7 mouse cellular contexts compared by ENCODE assay signal in the genomic region with DNA sequence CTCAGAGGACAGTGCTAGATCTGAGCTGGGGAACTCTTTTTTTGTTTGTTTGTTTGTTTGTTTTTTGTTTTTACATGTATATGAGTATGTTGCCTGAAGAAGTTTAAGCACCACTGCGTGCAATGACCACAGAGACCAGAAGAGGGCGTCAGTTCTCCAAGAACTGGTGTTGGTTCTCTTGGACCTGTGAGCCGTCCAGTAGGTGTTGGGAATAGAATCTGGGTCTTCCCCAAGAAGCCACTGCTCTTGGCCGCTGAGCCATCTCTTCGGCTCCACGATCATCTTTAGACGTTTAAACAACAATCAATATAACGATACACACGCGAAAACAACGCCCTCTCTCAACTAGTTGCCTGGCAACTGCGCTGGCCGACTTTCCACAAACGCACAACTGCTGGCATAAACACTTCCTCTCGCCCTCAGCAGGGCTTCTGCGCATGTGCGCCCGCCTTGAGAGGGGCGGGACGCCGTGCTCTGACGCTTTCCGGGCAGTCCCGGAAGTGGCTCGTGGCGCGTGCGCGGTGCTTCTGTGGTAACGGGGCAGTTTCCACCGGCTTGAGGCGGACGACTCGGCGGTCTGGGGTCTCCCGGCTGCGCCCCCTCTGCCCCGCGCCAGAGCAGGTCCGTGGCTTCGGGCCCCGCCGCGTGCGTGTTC. TPM values are rescaled to one million over a fixed set of nuclear protein-coding genes. Genes with fewer than 3 reads are reported as not detected.
A peak's percentile ranks its signal among the peaks of the same experiment; 100 is the strongest.
DNase-seq lines count a peak whose midpoint lies in the region; ATAC-seq and TF ChIP-seq lines count a peak whose summit lies in the region.

A gene (plus strand): TSS at position 488 of the 655 bp plus-strand sequence.

- peak; percentile 88 for TF ChIP-seq CTCF in intestine, postnatal 0 days (IDR thresholded peaks at IDR 0.05; ENCODE audit: low read depth)
- peak; percentile 96; the same call in 1 of the 2 replicates for TF ChIP-seq CTCF in small intestine, adult 2 months (IDR thresholded peaks at IDR 0.05; ENCODE audit: extremely low read depth, insufficient read length, insufficient replicate concordance, low read depth, low read length)

- no peaks in the 10 kb centered on the region for H3K9me3 ChIP-seq in intestine, postnatal 0 days (ENCODE audit: control insufficient read depth)
- no peaks in the 10 kb centered on the region for H3K9me3 ChIP-seq in midbrain, embryonic 12.5 days

- peak within 1 kb of the TSS; percentile 95 for H3K9ac ChIP-seq in intestine, postnatal 0 days (ENCODE audit: low read depth, low read length)
- peak within 1 kb of the TSS; percentile 98 for H3K9ac ChIP-seq in midbrain, embryonic 12.5 days (replicated peaks)

- DNase-seq in adrenal gland, adult 8-10 months, result peak; percentile 98
- peak; percentile 99 for DNase-seq in embryo, embryonic 9.5 days (ENCODE audit: extremely low spot score)
- DNase-seq in gonadal fat pad, adult 2 months (ENCODE audit: low read depth), result peak; percentile 54
- DNase-seq in left cerebral cortex, postnatal 4 days, result peak; percentile 99

- intact Hi-C loops in left cerebral cortex, postnatal 4 days (cut with DNase I), result loop anchor here (2.0 to 5.0 kb wide), 3 partner anchors 47 to 522 kb away; no protein-coding TSS in a partner anchor

- under 1% methylated on average over 43 of the region's 45 CpGs for WGBS in intestine, postnatal 0 days
- WGBS in midbrain, embryonic 12.5 days, result under 1% methylated on average over 45 of the region's 45 CpGs
- 0% methylated on average over 45 of the region's 45 CpGs for WGBS in small intestine, adult 2 months

- H3K27me3 ChIP-seq in intestine, postnatal 0 days (replicated peaks; ENCODE audit: control insufficient read depth, insufficient read depth, low read length), result no peaks in the 10 kb centered on the region
- H3K27me3 ChIP-seq in midbrain, embryonic 12.5 days, result peaks cover 17% of the 10 kb centered on the region
- H3K27me3 ChIP-seq in small intestine, adult 2 months (ENCODE audit: control insufficient read depth, insufficient read depth, low read length), result no peaks in the 10 kb centered on the region

- H3K4me1 ChIP-seq in intestine, postnatal 0 days (replicated peaks; ENCODE audit: control insufficient read depth, insufficient read depth, low read length), result no peaks in the 10 kb centered on the region; the same call in 1 of the 2 replicates
- H3K4me1 ChIP-seq in midbrain, embryonic 12.5 days, result peaks cover 16% of the 10 kb centered on the region
- H3K4me1 ChIP-seq in small intestine, adult 2 months (ENCODE audit: control insufficient read depth, insufficient read depth, insufficient read length, low read length), result peaks cover 5% of the 10 kb centered on the region; the same call in 1 of the 2 replicates

- H3K27ac ChIP-seq in intestine, postnatal 0 days (ENCODE audit: low read depth, low read length), result peak within 1 kb of the TSS; percentile 95
- peak within 1 kb of the TSS; percentile 90 for H3K27ac ChIP-seq in midbrain, embryonic 12.5 days (replicated peaks)
- H3K27ac ChIP-seq in small intestine, adult 2 months (ENCODE audit: insufficient read depth, low read depth, low read length), result peak within 1 kb of the TSS; percentile 24; the same call in 1 of the 2 replicates

- ATAC-seq in intestine, postnatal 0 days, result peak; percentile 96
- peak; percentile 96 for ATAC-seq in midbrain, embryonic 12.5 days (ENCODE audit: low FRiP score, low read depth)

- no peak for TF ChIP-seq POLR2A in small intestine, adult 2 months (IDR thresholded peaks at IDR 0.05; ENCODE audit: low read depth, low read length)

- peaks cover 18% of the 10 kb centered on the region for H3K36me3 ChIP-seq in intestine, postnatal 0 days (ENCODE audit: control insufficient read depth, insufficient read depth)
- H3K36me3 ChIP-seq in midbrain, embryonic 12.5 days, result peaks cover 24% of the 10 kb centered on the region
- peaks cover 14% of the 10 kb centered on the region for H3K36me3 ChIP-seq in small intestine, adult 2 months (ENCODE audit: control insufficient read depth, insufficient read depth, low read length)

- H3K4me3 ChIP-seq in intestine, postnatal 0 days (ENCODE audit: low read depth, low read length), result peak within 1 kb of the TSS; percentile 87
- H3K4me3 ChIP-seq in midbrain, embryonic 12.5 days, result peak within 1 kb of the TSS; percentile 99
- H3K4me3 ChIP-seq in small intestine, adult 2 months (ENCODE audit: low read depth, low read length), result peak within 1 kb of the TSS; percentile 80

- H3K4me2 ChIP-seq in intestine, postnatal 0 days (replicated peaks; ENCODE audit: low read depth), result peak within 1 kb of the TSS; percentile 86
- peak within 1 kb of the TSS; percentile 96 for H3K4me2 ChIP-seq in midbrain, embryonic 12.5 days (replicated peaks)

RNA-seq across cellular contexts. Expression of the gene that starts here (rescaled TPM):
- total RNA-seq in adrenal gland, adult 8-10 months (2022), result 10 to 100 TPM; 67.3 to 77.6 (median 73.4) TPM
- polyA plus RNA-seq in gonadal fat pad, adult 2 months (2012; rRNA removed), result 58.5 and 62.3 TPM in 2 replicates
- polyA plus RNA-seq in intestine, postnatal 0 days (2015; fragmentation: Nextera tagmentation; extraction: Ambion mirVana), result 62.8 and 63.5 TPM in 2 replicates
- 10 to 100 TPM; 85.7 to 98.0 TPM for total RNA-seq in left cerebral cortex, postnatal 4 days (2021)
- polyA plus RNA-seq in midbrain, embryonic 12.5 days (2016; fragmentation: Nextera tagmentation; extraction: Ambion mirVana), result 122 and 126 TPM in 2 replicates
- 20.5 and 33.1 TPM in 2 replicates for polyA plus RNA-seq in small intestine, adult 2 months (2012; rRNA removed)

Comparison
In these comparisons a context has a peak if more than half of its experiments do, and no peak if none do; other contexts are left out.
1. Peak in every context shown above with its lines: DNase-seq, ATAC-seq, H3K4me3 ChIP-seq and H3K27ac ChIP-seq.
2. H3K27ac ChIP-seq: peak in every context shown above with its lines; median percentile 95 in intestine, postnatal 0 days; 90 in midbrain, embryonic 12.5 days; 24 in small intestine, adult 2 months.